Mouse (Mus musculus) gastrocnemius, adult 8-10 months (tissue): ENCODE measurements at regions not wholly inside any gene's neighbourhood (a gene's known extent, or its start where the extent isn't known, plus 50 kb on each side); places are given as distances from the start of the nearest gene placed in this dataset.
A peak's percentile ranks its signal among the peaks of the same experiment; 100 is the strongest.

Source experiments
- DNase-seq, 2 experiments: peaks; one replicate each; pipeline ENCODE4 v3.0.0; 2022; ENCODE audit warnings: low spot score in 2 of 2

DNA sequence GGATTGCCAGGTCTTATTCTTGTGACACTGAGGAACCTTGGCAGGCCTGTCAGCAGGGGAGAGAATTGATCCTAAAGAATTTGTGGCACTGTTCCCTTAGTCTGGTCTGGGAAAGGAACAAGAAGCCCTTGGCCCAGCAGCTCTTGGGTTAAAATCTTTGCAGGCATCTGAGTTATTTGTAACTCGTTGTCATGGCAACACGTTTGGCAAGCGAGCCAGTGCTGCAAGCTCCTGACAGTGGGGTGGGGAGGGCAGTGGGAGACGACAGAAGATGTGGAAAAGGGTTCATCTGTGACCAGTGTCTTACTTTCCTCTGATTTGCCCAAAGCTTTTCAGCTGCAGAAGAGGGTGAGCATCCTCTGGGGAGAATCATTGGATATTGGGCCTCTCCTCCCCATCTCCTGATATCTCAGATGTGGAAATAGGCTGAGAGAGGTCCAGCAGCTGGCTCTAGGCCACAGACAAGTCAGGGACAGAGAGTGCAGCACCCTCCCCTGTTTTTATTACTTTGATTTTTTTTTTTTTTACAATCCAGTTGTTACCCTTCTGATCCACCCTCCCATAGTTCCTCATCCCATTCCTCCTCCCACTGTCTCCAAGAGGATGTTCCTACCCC is 92.4 kb upstream of the Huwe1 start:
- DNase-seq = peak; percentile 11 to 17
